Mouse (Mus musculus) olfactory bulb, adult 2 months (tissue): ENCODE data around the gene Eif4a1. TPM values are rescaled to one million over a fixed set of nuclear protein-coding genes. Genes with fewer than 3 reads are reported as not detected.

Experiments used
- H3K27ac ChIP-seq: fragments of 200-500 bp; 2 replicates; pipeline ENCODE4 v1.5.1; 2012; ENCODE audit warnings: low read depth, low read length; ENCODE audit not compliant: insufficient read depth
- H3K4me1 ChIP-seq: fragments of 200-500 bp; 2 replicates; pipeline ENCODE4 v1.6.1; 2012; ENCODE audit warnings: low read length; ENCODE audit not compliant: control insufficient read depth, insufficient read depth
- H3K4me3 ChIP-seq: fragments of 200-500 bp; 2 replicates; pipeline ENCODE4 v1.5.1; 2012; ENCODE audit warnings: mild to moderate bottlenecking, low read depth, low read length, moderate library complexity; ENCODE audit not compliant: insufficient read depth
- CTCF ChIP-seq: fragments of 200-500 bp; IDR thresholded peaks from 2 replicates; pipeline ENCODE4 v1.5.1; 2012; ENCODE audit warnings: low read depth, mild to moderate bottlenecking, low read length, moderate library complexity; ENCODE audit not compliant: insufficient read depth
- POLR2A ChIP-seq: fragments of 200-500 bp; IDR thresholded peaks from 2 replicates; pipeline ENCODE4 v1.6.1; 2012; ENCODE audit warnings: mild to moderate bottlenecking, low read depth, low read length, moderate library complexity; ENCODE audit not compliant: insufficient read depth
- WGBS: fragments of 180-500 bp; shearing (Covaris S2); methylation state at CpG from one replicate; pipeline ENCODE4 v1.1.7; 2018; 5-methylcytosine and 5-hydroxymethylcytosine counted together
- polyA plus RNA-seq: library from polyadenylated mRNA; stranded (reverse); fragments of >200 nt; gene quantifications from 2 replicates; pipeline ENCODE4 v1.2.4, GENCODE M21; 2012; ENCODE audit warnings: low replicate concordance; ENCODE audit not compliant: missing spikeins, insufficient read depth, insufficient read length

Eif4a1 gene
- polyA plus RNA-seq, 1 experiment: not detected

DNA sequence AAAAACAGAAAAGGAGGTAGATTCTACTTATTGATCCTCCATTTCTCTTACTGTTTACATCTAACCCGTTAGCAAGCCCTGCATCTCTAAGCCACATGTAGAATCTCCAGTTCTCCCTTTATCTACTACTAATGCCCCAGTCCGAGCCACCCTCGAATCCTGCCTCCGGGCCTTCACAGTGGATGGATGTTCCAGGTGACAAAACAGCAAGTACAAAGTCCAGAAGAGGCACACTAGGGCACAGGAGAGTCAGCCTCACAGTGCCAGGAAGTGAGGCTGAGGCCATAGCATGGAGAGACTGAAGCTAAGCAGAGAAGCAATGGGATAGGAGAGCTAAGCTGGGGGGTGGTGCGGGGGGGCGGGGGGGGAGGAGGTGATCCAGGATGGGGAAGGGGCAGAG lies 20.6 kb upstream of the Eif4a1 start:
- no peak overlapping the region for H3K27ac ChIP-seq
- WGBS: 90% methylated on average over 6 of the region's 6 CpGs
- peaks cover 15% of the 10 kb centered on the region for H3K4me1 ChIP-seq
- H3K4me3 ChIP-seq: no peak overlapping the region
- TF ChIP-seq CTCF: no peak
- no peak for TF ChIP-seq POLR2A

DNA sequence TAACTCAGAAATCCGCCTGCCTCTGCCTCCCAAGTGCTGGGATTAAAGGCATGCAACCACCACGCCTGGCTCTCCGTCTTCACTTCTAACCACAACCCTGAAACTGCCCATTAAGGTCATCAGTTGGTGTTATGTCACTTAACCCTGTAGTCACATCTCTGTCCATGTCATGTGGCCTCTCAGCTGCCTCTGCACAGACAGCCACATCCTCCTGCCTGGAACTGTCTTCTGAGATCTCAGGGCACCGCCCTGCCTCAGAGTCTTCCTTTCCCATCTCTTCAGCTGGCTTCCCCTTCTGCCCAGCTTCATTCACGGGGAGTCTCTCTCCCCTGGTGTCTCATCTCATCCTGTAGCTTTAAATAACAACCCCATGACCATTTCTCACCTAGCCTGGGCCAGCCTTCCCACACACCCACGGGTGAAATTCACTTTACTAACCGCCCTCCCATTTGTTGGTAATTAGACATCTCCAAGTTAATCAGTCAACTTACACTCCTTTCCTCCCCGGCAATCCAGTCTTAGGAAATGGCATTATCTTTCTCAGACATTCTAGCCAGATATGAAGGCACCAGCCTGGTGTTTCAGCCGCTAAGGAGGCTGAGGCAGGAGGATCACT lies 20.1 kb upstream of the Eif4a1 start:
- no peak overlapping the region for H3K4me3 ChIP-seq
- peaks cover 15% of the 10 kb centered on the region for H3K4me1 ChIP-seq
- TF ChIP-seq CTCF (no peak), POLR2A (no peak)
- no peak overlapping the region for H3K27ac ChIP-seq
- 71% methylated on average over 9 of the region's 9 CpGs for WGBS

DNA sequence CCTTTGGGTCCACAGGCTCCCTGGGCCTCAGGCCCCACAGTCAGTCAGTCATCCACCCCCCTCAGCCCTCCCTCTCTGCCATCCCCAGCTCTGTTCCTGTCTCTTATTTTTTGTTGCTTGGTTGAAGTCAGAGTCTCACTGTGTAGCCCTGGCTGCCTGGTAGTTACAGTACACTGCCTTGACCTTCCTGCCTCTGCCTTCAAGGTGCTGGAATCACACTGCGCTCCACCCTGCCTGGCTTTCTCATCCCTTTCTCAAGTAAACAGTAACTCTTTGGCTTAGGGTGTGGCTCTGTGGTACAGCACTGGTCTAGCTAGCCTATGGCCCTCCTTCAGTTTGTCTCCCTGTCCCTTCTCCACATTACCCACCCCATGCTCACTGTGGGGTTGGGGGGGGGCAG lies 17.7 kb upstream of the Eif4a1 start:
- Histone ChIP-seq H3K27ac (no peak overlapping the region), H3K4me1 (peaks cover 25% of the 10 kb centered on the region), H3K4me3 (no peak overlapping the region)
- TF ChIP-seq POLR2A (no peak), CTCF (no peak)
- WGBS: 97% methylated on average over 1 of the region's 1 CpGs

DNA sequence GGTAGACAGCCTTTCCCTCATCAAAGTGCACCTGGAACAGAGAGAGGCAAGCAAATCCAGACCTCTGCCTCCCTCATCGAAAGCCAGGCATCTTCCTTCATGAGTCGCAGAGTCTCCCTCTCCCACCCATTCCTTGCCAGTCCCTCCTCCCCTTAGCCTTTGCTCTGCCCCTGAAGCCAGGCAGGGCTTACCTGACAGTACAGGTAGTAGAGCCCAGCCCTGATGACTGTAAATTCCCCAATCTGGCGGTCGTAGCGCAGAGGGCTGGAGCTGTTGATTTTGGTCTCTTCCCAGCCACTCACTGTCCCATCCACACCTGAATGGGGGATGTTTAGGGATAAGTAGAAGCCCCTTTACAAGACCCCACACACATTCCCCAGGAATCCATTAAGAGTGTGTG lies 14.8 kb upstream of the Eif4a1 start:
- WGBS: 68% methylated on average over 5 of the region's 5 CpGs
- TF ChIP-seq CTCF (no peak), POLR2A (no peak)
- Histone ChIP-seq H3K27ac (no peak overlapping the region), H3K4me3 (no peak overlapping the region), H3K4me1 (peaks cover 22% of the 10 kb centered on the region)

DNA sequence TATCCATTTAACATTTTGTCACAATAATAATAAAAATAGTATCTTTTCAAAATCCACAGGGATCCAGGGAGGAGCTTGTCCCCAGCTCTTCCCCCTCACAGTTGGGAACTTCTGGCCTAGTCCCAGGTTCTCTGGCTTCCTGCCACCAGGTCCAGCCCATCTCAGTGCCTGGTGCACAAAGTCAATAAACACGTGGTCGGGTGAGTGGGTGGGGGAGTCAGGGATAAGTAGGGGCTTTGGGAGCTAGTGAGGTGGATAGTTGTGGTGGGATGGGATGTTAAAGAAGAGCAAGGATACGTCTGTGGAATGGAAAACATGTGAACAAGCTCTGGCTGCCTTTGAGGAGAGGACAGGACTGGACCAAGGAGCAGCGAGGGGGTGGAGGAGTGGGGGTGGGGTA lies 14.2 kb upstream of the Eif4a1 start:
- WGBS: 3% methylated on average over 4 of the region's 4 CpGs
- no peak for TF ChIP-seq CTCF
- TF ChIP-seq POLR2A: no peak
- Histone ChIP-seq H3K4me1 (peaks cover 22% of the 10 kb centered on the region), H3K4me3 (no peak overlapping the region), H3K27ac (no peak overlapping the region)

- TF ChIP-seq CTCF (no peak), POLR2A (no peak; the same call in 1 of the 2 replicates)
- Histone ChIP-seq H3K27ac (peak within 1 kb of the TSS; percentile 94), H3K4me3 (no peak within 1 kb of the TSS), H3K4me1 (peaks cover 24% of the 10 kb centered on the region)
- 40% methylated on average over 10 of the region's 10 CpGs for WGBS
Measured at GRCm38 (mm10) chr11:69685526-69686148, 13.4 kb upstream of the Eif4a1 start, which contains the start of gene Tnfsf13. Gene Tnfsf13 (minus strand): TSS chr11:69685784.

DNA sequence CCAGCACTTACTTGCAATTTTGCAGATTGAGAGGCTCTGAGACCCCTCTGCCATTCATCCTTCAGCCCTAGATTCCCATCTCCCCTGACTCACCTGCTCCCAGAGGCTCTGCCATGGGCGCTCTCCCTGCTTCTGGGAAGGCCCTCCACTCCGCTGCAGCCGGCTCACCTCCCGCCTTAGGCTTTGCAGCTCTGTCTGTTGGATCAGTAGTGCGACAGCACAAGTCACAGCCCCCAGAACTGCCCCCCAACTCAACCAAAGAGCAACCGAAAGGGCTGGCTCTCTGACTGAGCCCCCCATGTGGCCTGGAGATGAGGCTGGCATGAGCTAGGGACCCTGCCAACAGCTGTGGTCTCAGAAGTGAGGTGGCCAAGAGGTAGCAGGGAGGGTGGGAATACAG lies 12.7 kb upstream of the Eif4a1 start:
- TF ChIP-seq POLR2A (no peak), CTCF (no peak)
- H3K4me3 ChIP-seq: no peak overlapping the region
- peaks cover 31% of the 10 kb centered on the region for H3K4me1 ChIP-seq
- H3K27ac ChIP-seq: peak overlapping the region; percentile 94
- WGBS: 72% methylated on average over 6 of the region's 6 CpGs

- WGBS: 87% methylated on average over 12 of the region's 12 CpGs
- peaks cover 32% of the 10 kb centered on the region for H3K4me1 ChIP-seq
- TF ChIP-seq POLR2A (no peak), CTCF (no peak)
Measured at GRCm38 (mm10) chr11:69684128-69684745, 12.0 kb upstream of the Eif4a1 start.

GRCm38 (mm10) chr11:69683576-69683975 lies 11.4 kb upstream of the Eif4a1 start:
- 79% methylated on average over 7 of the region's 7 CpGs for WGBS
- peaks cover 34% of the 10 kb centered on the region for H3K4me1 ChIP-seq
- TF ChIP-seq POLR2A: no peak
- no peak for TF ChIP-seq CTCF
- no peak overlapping the region for H3K4me3 ChIP-seq
- no peak overlapping the region for H3K27ac ChIP-seq

More at GRCm38 (mm10) chr11:69684128-69684745, 12.0 kb upstream of the Eif4a1 start:
- Histone ChIP-seq H3K27ac (no peak overlapping the region), H3K4me3 (no peak overlapping the region)

DNA sequence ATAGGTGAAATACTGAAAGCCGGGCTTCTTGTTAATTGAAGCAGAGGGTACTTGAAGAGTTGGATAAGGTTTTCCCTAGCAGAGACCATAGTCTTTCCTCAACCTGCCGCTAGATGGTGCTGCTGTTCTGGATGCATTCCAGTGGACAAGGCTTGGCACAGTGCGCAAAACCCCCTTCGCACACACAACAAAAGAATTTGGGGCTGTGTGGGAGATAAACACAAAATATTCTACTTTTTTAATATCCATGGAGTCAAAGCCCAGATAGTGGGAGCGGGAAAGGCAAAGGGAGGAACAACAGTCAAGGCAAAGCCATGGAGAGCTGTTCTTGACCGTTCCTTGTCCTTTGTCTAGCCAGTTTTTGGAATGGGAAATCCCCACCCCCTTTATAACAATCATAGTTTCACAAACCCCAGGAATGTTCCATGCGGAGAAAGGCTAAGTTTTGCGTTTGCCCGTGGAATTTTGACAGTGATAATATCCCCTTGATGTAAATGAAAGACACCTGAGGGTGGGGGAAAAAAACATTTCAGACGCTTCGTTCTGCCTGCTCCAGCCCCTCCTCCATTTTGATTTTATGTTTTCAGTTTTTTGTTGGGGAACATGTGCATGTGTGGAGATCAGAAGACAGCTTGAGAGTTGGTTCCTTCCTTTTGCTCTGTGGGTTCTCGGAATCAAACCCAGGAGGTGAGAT lies 10.8 kb upstream of the Eif4a1 start:
- WGBS: 7% methylated on average over 12 of the region's 12 CpGs
- TF ChIP-seq CTCF: peak; percentile 38; the same call in 1 of the 2 replicates
- no peak for TF ChIP-seq POLR2A
- peak overlapping the region; percentile 52 for H3K27ac ChIP-seq
- peaks cover 34% of the 10 kb centered on the region for H3K4me1 ChIP-seq
- H3K4me3 ChIP-seq: no peak overlapping the region
